Mouse (Mus musculus) testis, adult 2 months (tissue): ENCODE measurements around the gene Gdf10.

Experiments
- CTCF ChIP-seq: fragments of 200-500 bp; IDR thresholded peaks from 2 replicates; pipeline ENCODE4 v1.5.1; 2012; ENCODE audit warnings: low read depth, mild to moderate bottlenecking, inconsistent platforms, low read length, moderate library complexity; ENCODE audit not compliant: control insufficient read depth, insufficient read depth, insufficient replicate concordance
- POLR2A ChIP-seq: fragments of 200-500 bp; IDR thresholded peaks from 2 replicates; pipeline ENCODE4 v1.6.1; 2012; ENCODE audit warnings: low read depth, mild to moderate bottlenecking, inconsistent platforms, low read length, moderate library complexity; ENCODE audit not compliant: control insufficient read depth

- TF ChIP-seq CTCF (no peak; the same call in 1 of the 2 replicates), POLR2A (no peak)
These were observed 9.7 kb upstream of the Gdf10 start for GRCm38 (mm10) chr14:33913727-33914126.
